Mouse (Mus musculus): Measurements from ENCODE around the gene Ccdc14.
"Not testable (repeated sequence)": the region's sequence is repeated elsewhere in the genome, so short reads cannot be mapped to it uniquely, and the experiment has no call there.

DNA sequence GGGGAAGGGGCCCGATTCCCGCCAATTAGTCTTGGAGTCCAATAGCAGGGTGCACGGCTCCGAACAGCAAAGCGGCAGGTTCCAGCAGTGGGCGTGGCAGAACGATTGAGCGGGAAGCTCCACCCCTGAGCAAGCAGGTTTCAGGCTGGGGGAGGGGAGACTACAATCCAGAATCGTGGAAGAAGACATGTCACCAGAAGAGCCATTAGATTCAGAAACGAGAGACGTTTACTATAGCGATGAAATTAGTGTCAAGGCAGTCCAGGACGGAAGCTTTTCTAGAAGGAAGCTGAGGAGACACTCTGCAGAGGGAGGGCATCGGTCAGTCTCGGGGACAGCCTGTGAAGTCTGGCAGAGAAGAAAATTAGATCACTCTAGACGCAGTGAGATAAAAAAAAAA, 32.9 kb upstream of the Ccdc14 start:
- not testable (repeated sequence) for TF ChIP-seq POLR2A (IDR thresholded peaks at IDR 0.05; ENCODE audit: low read depth, low read length); CTCF (conservative IDR thresholded peaks at IDR 0.05; ENCODE audit: insufficient read depth, insufficient read length, low read depth, low read length)

Measured in kidney, adult 2 months (tissue).